Mouse (Mus musculus): Measurements from ENCODE around the gene Ccdc106. TPM values are rescaled to one million over a fixed set of nuclear protein-coding genes. Genes with fewer than 3 reads are reported as not detected.

Gene Ccdc106
- polyA plus RNA-seq, 1 experiment from 2014 or later, result 2.9 TPM

- no peaks in the 10 kb centered on the region for H3K9me3 ChIP-seq (replicated peaks; ENCODE audit: control insufficient read depth, low read length)
- peaks cover 15% of the 10 kb centered on the region for H3K4me1 ChIP-seq (ENCODE audit: control insufficient read depth, insufficient read depth, low read length)
- no peak overlapping the region for H3K27ac ChIP-seq (ENCODE audit: low read depth, low read length)
- 68% methylated on average over 1 of the region's 1 CpGs for WGBS (ENCODE audit: insufficient replicate concordance)
- H3K4me2 ChIP-seq, result no peak overlapping the region
- H3K4me3 ChIP-seq (ENCODE audit: low read depth, low read length), result no peak overlapping the region
- H3K27me3 ChIP-seq (ENCODE audit: control insufficient read depth, insufficient read depth, low read length), result no peaks in the 10 kb centered on the region
- ATAC-seq (replicated peaks; ENCODE audit: insufficient number of reproducible peaks, low FRiP score, low TSS enrichment), result no peak
- H3K36me3 ChIP-seq (ENCODE audit: control insufficient read depth, insufficient read depth, low read length), result peaks cover 18% of the 10 kb centered on the region; the same call in 1 of the 2 replicates
- no peak overlapping the region for H3K9ac ChIP-seq (ENCODE audit: low read depth, low read length)
Observed at GRCm38 (mm10) chr7:5085512-5085911, 65.2 kb downstream of the Ccdc106 start.

- 89% methylated on average over 5 of the region's 5 CpGs for WGBS (ENCODE audit: insufficient replicate concordance)
- Histone ChIP-seq H3K9me3 (replicated peaks; ENCODE audit: control insufficient read depth, low read length) (no peaks in the 10 kb centered on the region), H3K4me2 (no peak overlapping the region), H3K4me3 (ENCODE audit: low read depth, low read length) (no peak overlapping the region), H3K36me3 (ENCODE audit: control insufficient read depth, insufficient read depth, low read length) (peaks cover 22% of the 10 kb centered on the region), H3K27me3 (ENCODE audit: control insufficient read depth, insufficient read depth, low read length) (no peaks in the 10 kb centered on the region), H3K4me1 (ENCODE audit: control insufficient read depth, insufficient read depth, low read length) (peaks cover 5% of the 10 kb centered on the region; the same call in 1 of the 2 replicates), H3K9ac (ENCODE audit: low read depth, low read length) (no peak overlapping the region), H3K27ac (ENCODE audit: low read depth, low read length) (no peak overlapping the region)
- ATAC-seq (replicated peaks; ENCODE audit: insufficient number of reproducible peaks, low FRiP score, low TSS enrichment), result no peak
Observed at GRCm38 (mm10) chr7:5086921-5087440, 66.6 kb downstream of the Ccdc106 start.

GRCm38 (mm10) chr7:5087886-5088285 lies 67.5 kb downstream of the Ccdc106 start:
- ATAC-seq (replicated peaks; ENCODE audit: insufficient number of reproducible peaks, low FRiP score, low TSS enrichment), result no peak
- H3K36me3 ChIP-seq (ENCODE audit: control insufficient read depth, insufficient read depth, low read length), result peaks cover 25% of the 10 kb centered on the region
- 87% methylated on average over 4 of the region's 4 CpGs for WGBS (ENCODE audit: insufficient replicate concordance)
- no peaks in the 10 kb centered on the region for H3K9me3 ChIP-seq (replicated peaks; ENCODE audit: control insufficient read depth, low read length)
- H3K27me3 ChIP-seq (ENCODE audit: control insufficient read depth, insufficient read depth, low read length), result no peaks in the 10 kb centered on the region
- no peak overlapping the region for H3K9ac ChIP-seq (ENCODE audit: low read depth, low read length)
- H3K4me2 ChIP-seq, result no peak overlapping the region
- peaks cover 3% of the 10 kb centered on the region; the same call in 1 of the 2 replicates for H3K4me1 ChIP-seq (ENCODE audit: control insufficient read depth, insufficient read depth, low read length)
- no peak overlapping the region for H3K4me3 ChIP-seq (ENCODE audit: low read depth, low read length)
- H3K27ac ChIP-seq (ENCODE audit: low read depth, low read length), result no peak overlapping the region

GRCm38 (mm10) chr7:5089853-5090252 lies 69.5 kb downstream of the Ccdc106 start:
- Histone ChIP-seq H3K4me3 (ENCODE audit: low read depth, low read length) (no peak overlapping the region), H3K4me1 (ENCODE audit: control insufficient read depth, insufficient read depth, low read length) (0 out of 2 replicates have a peak, but pooled peaks cover 3% of the 10 kb centered on the region), H3K9ac (ENCODE audit: low read depth, low read length) (no peak overlapping the region), H3K27me3 (ENCODE audit: control insufficient read depth, insufficient read depth, low read length) (no peaks in the 10 kb centered on the region), H3K27ac (ENCODE audit: low read depth, low read length) (no peak overlapping the region), H3K36me3 (ENCODE audit: control insufficient read depth, insufficient read depth, low read length) (peaks cover 32% of the 10 kb centered on the region), H3K4me2 (no peak overlapping the region), H3K9me3 (replicated peaks; ENCODE audit: control insufficient read depth, low read length) (no peaks in the 10 kb centered on the region)
- 94% methylated on average over 15 of the region's 15 CpGs for WGBS (ENCODE audit: insufficient replicate concordance)
- no peak for ATAC-seq (replicated peaks; ENCODE audit: insufficient number of reproducible peaks, low FRiP score, low TSS enrichment)

GRCm38 (mm10) chr7:5091008-5091728 lies 70.8 kb downstream of the Ccdc106 start:
- Histone ChIP-seq H3K27me3 (ENCODE audit: control insufficient read depth, insufficient read depth, low read length) (no peaks in the 10 kb centered on the region), H3K9ac (ENCODE audit: low read depth, low read length) (no peak overlapping the region), H3K36me3 (ENCODE audit: control insufficient read depth, insufficient read depth, low read length) (peaks cover 40% of the 10 kb centered on the region), H3K27ac (ENCODE audit: low read depth, low read length) (no peak overlapping the region), H3K9me3 (replicated peaks; ENCODE audit: control insufficient read depth, low read length) (no peaks in the 10 kb centered on the region), H3K4me2 (no peak overlapping the region), H3K4me1 (ENCODE audit: control insufficient read depth, insufficient read depth, low read length) (no peaks in the 10 kb centered on the region), H3K4me3 (ENCODE audit: low read depth, low read length) (no peak overlapping the region)
- ATAC-seq (replicated peaks; ENCODE audit: insufficient number of reproducible peaks, low FRiP score, low TSS enrichment), result no peak
- WGBS (ENCODE audit: insufficient replicate concordance), result 94% methylated on average over 15 of the region's 15 CpGs

- H3K4me2 ChIP-seq, result no peak overlapping the region
- H3K4me3 ChIP-seq (ENCODE audit: low read depth, low read length), result no peak overlapping the region
- no peaks in the 10 kb centered on the region for H3K27me3 ChIP-seq (ENCODE audit: control insufficient read depth, insufficient read depth, low read length)
- peaks cover 45% of the 10 kb centered on the region for H3K36me3 ChIP-seq (ENCODE audit: control insufficient read depth, insufficient read depth, low read length)
- H3K27ac ChIP-seq (ENCODE audit: low read depth, low read length), result no peak overlapping the region
- no peak overlapping the region for H3K9ac ChIP-seq (ENCODE audit: low read depth, low read length)
- no peak for ATAC-seq (replicated peaks; ENCODE audit: insufficient number of reproducible peaks, low FRiP score, low TSS enrichment)
- H3K4me1 ChIP-seq (ENCODE audit: control insufficient read depth, insufficient read depth, low read length), result no peaks in the 10 kb centered on the region
- no peaks in the 10 kb centered on the region for H3K9me3 ChIP-seq (replicated peaks; ENCODE audit: control insufficient read depth, low read length)
- 76% methylated on average over 6 of the region's 6 CpGs for WGBS (ENCODE audit: insufficient replicate concordance)
Observed at GRCm38 (mm10) chr7:5092381-5092780, 72.0 kb downstream of the Ccdc106 start.

- ATAC-seq (replicated peaks; ENCODE audit: insufficient number of reproducible peaks, low FRiP score, low TSS enrichment), result no peak
- no peak overlapping the region for H3K4me3 ChIP-seq (ENCODE audit: low read depth, low read length)
- WGBS (ENCODE audit: insufficient replicate concordance), result 86% methylated on average over 21 of the region's 21 CpGs
- H3K9me3 ChIP-seq (replicated peaks; ENCODE audit: control insufficient read depth, low read length), result no peaks in the 10 kb centered on the region
- H3K4me1 ChIP-seq (ENCODE audit: control insufficient read depth, insufficient read depth, low read length), result no peaks in the 10 kb centered on the region
- H3K9ac ChIP-seq (ENCODE audit: low read depth, low read length), result no peak overlapping the region
- H3K27ac ChIP-seq (ENCODE audit: low read depth, low read length), result no peak overlapping the region
- peaks cover 49% of the 10 kb centered on the region for H3K36me3 ChIP-seq (ENCODE audit: control insufficient read depth, insufficient read depth, low read length)
- H3K4me2 ChIP-seq, result no peak overlapping the region
- H3K27me3 ChIP-seq (ENCODE audit: control insufficient read depth, insufficient read depth, low read length), result no peaks in the 10 kb centered on the region
Observed at GRCm38 (mm10) chr7:5092831-5093510, 72.6 kb downstream of the Ccdc106 start.

- H3K9me3 ChIP-seq (replicated peaks; ENCODE audit: control insufficient read depth, low read length), result no peaks in the 10 kb centered on the region
- 87% methylated on average over 5 of the region's 5 CpGs for WGBS (ENCODE audit: insufficient replicate concordance)
- H3K4me1 ChIP-seq (ENCODE audit: control insufficient read depth, insufficient read depth, low read length), result no peaks in the 10 kb centered on the region
- H3K4me2 ChIP-seq, result no peak overlapping the region
- no peak overlapping the region for H3K27ac ChIP-seq (ENCODE audit: low read depth, low read length)
- no peak overlapping the region for H3K4me3 ChIP-seq (ENCODE audit: low read depth, low read length)
- no peak overlapping the region for H3K9ac ChIP-seq (ENCODE audit: low read depth, low read length)
- peaks cover 35% of the 10 kb centered on the region for H3K36me3 ChIP-seq (ENCODE audit: control insufficient read depth, insufficient read depth, low read length)
- no peak for ATAC-seq (replicated peaks; ENCODE audit: insufficient number of reproducible peaks, low FRiP score, low TSS enrichment)
- no peaks in the 10 kb centered on the region for H3K27me3 ChIP-seq (ENCODE audit: control insufficient read depth, insufficient read depth, low read length)
Observed at GRCm38 (mm10) chr7:5098769-5099168, 78.4 kb downstream of the Ccdc106 start.
